Mouse (Mus musculus) forebrain, embryonic 14.5 days (tissue): ENCODE measurements at regions not wholly inside any gene's neighbourhood (a gene's known extent, or its start where the extent isn't known, plus 50 kb on each side); places are given as distances from the start of the nearest gene placed in this dataset.

Experiments
- ATAC-seq: fragments of 200-750 bp; cut with Nextera tagmentation; 2 replicates; pipeline ENCODE4 v1.8.0; 2017; ENCODE audit warnings: mild to moderate bottlenecking, moderate library complexity
- DNase-seq: peaks from one replicate; pipeline ENCODE4 v3.0.0-alpha.2; 2015; ENCODE audit warnings: low spot score
- H3K27ac ChIP-seq: fragments of 300-500 bp; sonication (generic); 2 replicates; pipeline ENCODE4 v1.5.1; 2014; ENCODE audit warnings: low read depth, mild to moderate bottlenecking, control low read depth, low read length, moderate library complexity
- H3K27me3 ChIP-seq: fragments of 300-500 bp; sonication (generic); replicated peaks from 2 replicates; pipeline ENCODE4 v1.6.1; 2014; ENCODE audit warnings: low read length, control low read depth, mixed read lengths; ENCODE audit not compliant: control insufficient read depth, insufficient read depth
- H3K36me3 ChIP-seq: fragments of 300-500 bp; sonication (generic); 2 replicates; pipeline ENCODE4 v1.6.1; 2014; ENCODE audit warnings: low read length, control low read depth; ENCODE audit not compliant: control insufficient read depth, insufficient read depth
- H3K4me1 ChIP-seq: fragments of 300-500 bp; sonication (generic); 2 replicates; pipeline ENCODE4 v1.6.1; 2014; ENCODE audit warnings: antibody characterized with exemption, low read length, control low read depth; ENCODE audit not compliant: control insufficient read depth, insufficient read depth
- H3K4me2 ChIP-seq: fragments of 300-500 bp; sonication (generic); 2 replicates; pipeline ENCODE4 v1.6.1; 2014; ENCODE audit warnings: mild to moderate bottlenecking, control low read depth, low read length
- H3K4me3 ChIP-seq: fragments of 300-500 bp; sonication (generic); 2 replicates; pipeline ENCODE4 v1.5.1; 2014; ENCODE audit warnings: low read depth, low read length, control low read depth
- H3K9ac ChIP-seq: fragments of 300-500 bp; sonication (generic); 2 replicates; pipeline ENCODE4 v1.6.1; 2014; ENCODE audit warnings: mild to moderate bottlenecking, low read length, control low read depth, moderate library complexity
- H3K9me3 ChIP-seq: fragments of 300-500 bp; sonication (generic); replicated peaks from 2 replicates; pipeline ENCODE4 v1.6.1; 2016; ENCODE audit warnings: low read length, control low read depth, mixed read lengths; ENCODE audit not compliant: control insufficient read depth
- WGBS: fragments of 180-500 bp; shearing (Covaris S2); extraction: QIAGEN DNeasy Blood & Tissue Kit; methylation state at CpG from one replicate; pipeline ENCODE4 v1.1.7; 2014; 5-methylcytosine and 5-hydroxymethylcytosine counted together

DNA sequence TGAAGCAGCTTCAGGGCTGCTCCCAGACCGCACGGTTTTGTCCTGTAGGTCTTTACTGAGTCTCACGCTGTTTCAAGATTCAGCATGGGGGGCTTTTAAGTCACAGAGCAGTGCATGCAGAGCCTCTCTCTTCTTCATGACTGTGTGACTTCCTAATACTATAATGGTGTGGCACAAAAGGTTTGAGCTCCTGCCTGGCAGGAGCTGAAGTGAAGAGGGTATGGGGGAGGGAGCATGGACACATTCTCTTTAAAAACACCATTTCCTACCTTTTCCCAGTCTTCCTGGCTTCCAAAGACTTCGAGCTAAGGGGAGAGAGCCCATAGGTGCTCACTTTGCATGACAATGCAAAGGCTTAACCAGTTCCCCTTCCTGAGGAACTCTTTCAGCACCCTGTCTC is 934.9 kb upstream of the Gm5150 start:
- Histone ChIP-seq H3K4me1 (peaks cover 6% of the 10 kb centered on the region; the same call in 1 of the 2 replicates), H3K4me2 (peak overlapping the region; percentile 34), H3K27me3 (no peaks in the 10 kb centered on the region), H3K4me3 (no peak overlapping the region), H3K9me3 (no peaks in the 10 kb centered on the region), H3K27ac (peak overlapping the region; percentile 94), H3K9ac (peak overlapping the region; percentile 36), H3K36me3 (no peaks in the 10 kb centered on the region)
- ATAC-seq (no peak), DNase-seq (peak; percentile 49)
- WGBS = 6% methylated on average over 4 of the region's 4 CpGs

DNA sequence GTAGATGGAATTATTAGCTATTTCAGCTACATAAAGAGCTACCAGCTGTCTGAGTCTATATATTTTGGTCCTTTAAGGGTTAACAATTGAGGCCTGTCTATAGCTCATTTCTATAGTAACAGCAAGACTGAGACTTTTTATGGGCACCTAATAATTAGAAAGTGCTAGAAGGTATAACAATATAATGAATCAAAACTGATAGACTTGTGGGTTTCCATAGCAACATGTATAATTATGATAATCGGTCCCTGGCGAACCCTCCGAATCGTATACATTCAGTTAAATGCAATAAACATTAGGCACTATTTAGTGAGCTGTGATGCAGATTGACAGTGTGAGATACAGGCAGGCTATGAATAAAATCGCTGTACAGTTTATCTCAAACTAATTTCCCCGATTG is 933.3 kb upstream of the Gm5150 start:
- Histone ChIP-seq H3K9me3 (no peaks in the 10 kb centered on the region), H3K4me1 (peaks cover 6% of the 10 kb centered on the region; the same call in 1 of the 2 replicates), H3K36me3 (no peaks in the 10 kb centered on the region), H3K9ac (no peak overlapping the region), H3K27ac (peak overlapping the region; percentile 94), H3K27me3 (no peaks in the 10 kb centered on the region), H3K4me2 (peak overlapping the region; percentile 43), H3K4me3 (no peak overlapping the region)
- DNase-seq (peak; percentile 85), ATAC-seq (peak; percentile 66)
- WGBS = 20% methylated on average over 6 of the region's 6 CpGs

GRCm38 (mm10) chr3:16939127-16939526 is 932.9 kb upstream of the Gm5150 start:
- peak; percentile 48 for DNase-seq
- ATAC-seq = peak; percentile 24
- Histone ChIP-seq H3K36me3 (no peaks in the 10 kb centered on the region), H3K27ac (peak overlapping the region; percentile 94), H3K27me3 (no peaks in the 10 kb centered on the region), H3K9me3 (no peaks in the 10 kb centered on the region), H3K4me1 (peaks cover 6% of the 10 kb centered on the region; the same call in 1 of the 2 replicates), H3K4me3 (no peak overlapping the region), H3K4me2 (peak overlapping the region; percentile 43), H3K9ac (peak overlapping the region; percentile 52)
- 58% methylated on average over 5 of the region's 5 CpGs for WGBS

GRCm38 (mm10) chr3:16938491-16939001 is 932.3 kb upstream of the Gm5150 start:
- H3K4me3 ChIP-seq = no peak overlapping the region
- ATAC-seq = peak; percentile 77
- H3K4me2 ChIP-seq = peak overlapping the region; percentile 43
- H3K27ac ChIP-seq = peak overlapping the region; percentile 94
- no peaks in the 10 kb centered on the region for H3K27me3 ChIP-seq
- peak overlapping the region; percentile 52 for H3K9ac ChIP-seq
- peak; percentile 81 for DNase-seq
- H3K9me3 ChIP-seq = no peaks in the 10 kb centered on the region
- 15% methylated on average over 11 of the region's 11 CpGs for WGBS
- peaks cover 6% of the 10 kb centered on the region; the same call in 1 of the 2 replicates for H3K4me1 ChIP-seq
- no peaks in the 10 kb centered on the region for H3K36me3 ChIP-seq

DNA sequence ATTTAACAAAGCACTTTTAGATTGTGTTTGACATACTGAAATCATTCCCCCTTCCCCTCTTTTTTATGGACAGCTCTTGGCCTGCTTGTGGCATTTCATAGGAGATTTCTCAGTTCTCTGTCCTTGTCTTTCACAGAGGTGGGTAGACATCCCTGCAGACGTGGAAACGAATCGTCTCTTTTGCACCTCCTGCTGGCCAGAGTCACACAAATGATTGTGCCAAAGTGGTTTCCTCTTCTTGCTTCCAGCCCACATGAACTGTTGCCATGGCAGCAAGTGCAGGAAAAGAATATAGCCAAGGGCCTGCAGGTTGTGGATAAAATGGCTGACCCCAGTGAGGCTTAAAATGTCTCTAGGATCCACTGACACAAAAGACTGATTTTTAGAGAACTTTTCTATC is 924.1 kb upstream of the Gm5150 start:
- Histone ChIP-seq H3K9ac (no peak overlapping the region), H3K27ac (no peak overlapping the region), H3K36me3 (no peaks in the 10 kb centered on the region), H3K4me3 (no peak overlapping the region), H3K4me1 (0 out of 2 replicates have a peak, but pooled peaks cover 2% of the 10 kb centered on the region), H3K4me2 (no peak overlapping the region), H3K27me3 (no peaks in the 10 kb centered on the region), H3K9me3 (no peaks in the 10 kb centered on the region)
- 20% methylated on average over 3 of the region's 3 CpGs for WGBS
- DNase-seq (peak; percentile 76), ATAC-seq (peak; percentile 68)

GRCm38 (mm10) chr3:16929846-16930245 is 923.6 kb upstream of the Gm5150 start:
- ATAC-seq (peak; percentile 42; the same call in 1 of the 2 replicates), DNase-seq (no peak)
- Histone ChIP-seq H3K27ac (no peak overlapping the region), H3K9me3 (no peaks in the 10 kb centered on the region), H3K36me3 (no peaks in the 10 kb centered on the region), H3K4me2 (no peak overlapping the region), H3K27me3 (no peaks in the 10 kb centered on the region), H3K4me1 (0 out of 2 replicates have a peak, but pooled peaks cover 2% of the 10 kb centered on the region), H3K9ac (no peak overlapping the region), H3K4me3 (no peak overlapping the region)
- WGBS = 88% methylated on average over 1 of the region's 1 CpGs

GRCm38 (mm10) chr3:16924018-16924417 is 917.8 kb upstream of the Gm5150 start:
- no peaks in the 10 kb centered on the region for H3K36me3 ChIP-seq
- H3K9me3 ChIP-seq = no peaks in the 10 kb centered on the region
- no peak overlapping the region for H3K4me3 ChIP-seq
- H3K9ac ChIP-seq = no peak overlapping the region
- peaks cover 4% of the 10 kb centered on the region; the same call in 1 of the 2 replicates for H3K4me1 ChIP-seq
- no peak overlapping the region for H3K4me2 ChIP-seq
- DNase-seq (no peak), ATAC-seq (no peak)
- no peak overlapping the region for H3K27ac ChIP-seq
- no peaks in the 10 kb centered on the region for H3K27me3 ChIP-seq

DNA sequence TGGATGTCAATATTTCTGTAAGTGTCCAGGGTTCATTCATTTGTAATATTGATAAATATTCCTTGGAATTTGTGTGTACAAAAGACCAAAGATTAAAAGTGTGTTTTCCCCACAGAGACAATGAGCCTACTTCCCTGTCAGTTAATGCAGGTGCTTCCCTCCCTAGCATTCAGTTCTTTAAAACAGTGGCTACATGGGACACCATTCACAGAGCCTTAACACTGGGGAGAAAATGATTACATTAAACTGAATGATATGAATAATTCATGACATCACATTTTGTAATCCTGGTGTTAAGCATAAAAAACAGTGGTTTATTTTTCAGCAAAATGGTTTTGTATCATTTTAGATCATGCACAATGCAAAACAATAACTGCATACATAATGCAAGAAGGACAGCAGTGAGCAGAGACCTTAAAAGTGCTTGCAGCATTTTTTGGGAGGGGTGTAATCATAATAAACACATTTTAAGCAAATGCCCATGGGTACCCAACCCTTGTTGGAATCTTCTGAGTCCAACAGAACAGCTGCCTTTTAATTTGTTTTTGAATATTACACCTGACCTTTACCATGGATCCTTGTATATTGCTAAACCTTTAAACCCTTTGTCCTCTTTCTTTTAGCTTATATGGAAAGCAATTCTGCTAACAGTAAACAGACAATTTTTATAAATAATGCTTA is 917.1 kb upstream of the Gm5150 start:
- Histone ChIP-seq H3K36me3 (no peaks in the 10 kb centered on the region), H3K4me1 (peaks cover 4% of the 10 kb centered on the region; the same call in 1 of the 2 replicates), H3K9me3 (no peaks in the 10 kb centered on the region), H3K4me2 (no peak overlapping the region), H3K9ac (no peak overlapping the region), H3K27me3 (no peaks in the 10 kb centered on the region), H3K27ac (no peak overlapping the region), H3K4me3 (no peak overlapping the region)
- ATAC-seq (peak; percentile 51; the same call in 1 of the 2 replicates), DNase-seq (no peak)

DNA sequence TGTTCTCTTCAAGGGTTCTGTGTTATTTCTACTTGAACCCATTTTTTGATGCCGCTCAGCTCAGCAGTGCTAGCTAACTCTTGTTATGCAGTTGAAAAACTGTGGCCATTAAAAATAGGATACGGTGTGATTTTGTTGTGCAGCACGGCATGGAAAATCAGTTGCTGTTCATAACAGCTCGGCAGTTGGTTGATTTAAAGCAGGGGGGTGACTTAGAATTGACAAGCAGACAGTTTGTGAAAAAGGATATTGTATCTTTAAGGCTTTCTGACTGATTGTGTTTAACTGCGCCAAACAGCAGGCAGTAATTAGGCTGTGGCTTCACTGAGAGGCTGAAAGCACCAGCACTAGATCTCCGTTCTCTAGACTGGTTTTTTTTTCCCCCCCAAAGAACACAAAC is 915.1 kb upstream of the Gm5150 start:
- H3K9ac ChIP-seq = no peak overlapping the region

More for the DNA sequence above, 915.1 kb upstream of the Gm5150 start:
- Histone ChIP-seq H3K9me3 (no peaks in the 10 kb centered on the region), H3K4me3 (no peak overlapping the region), H3K27me3 (no peaks in the 10 kb centered on the region), H3K4me1 (peaks cover 4% of the 10 kb centered on the region; the same call in 1 of the 2 replicates), H3K27ac (no peak overlapping the region; the same call in 1 of the 2 replicates), H3K4me2 (peak overlapping the region; percentile 18), H3K36me3 (no peaks in the 10 kb centered on the region)
- DNase-seq (peak; percentile 73), ATAC-seq (peak; percentile 76)
- 13% methylated on average over 6 of the region's 6 CpGs for WGBS
